Mouse (Mus musculus) bone marrow macrophage, adult 2 months (primary cell): ENCODE results near the gene Paip2b.

Experiments
- CTCF ChIP-seq: IDR thresholded peaks from 2 replicates; pipeline ENCODE4 v1.5.1; 2012; ENCODE audit warnings: low read depth, mild to moderate bottlenecking, low read length, moderate library complexity
- POLR2A ChIP-seq: IDR thresholded peaks from 2 replicates; pipeline ENCODE4 v1.6.1; 2012; ENCODE audit warnings: mild to moderate bottlenecking, low read depth, low read length, borderline replicate concordance

- TF ChIP-seq POLR2A, result no peak
- no peak for TF ChIP-seq CTCF
Measured at GRCm38 (mm10) chr6:83818996-83819395, 12.5 kb downstream of the Paip2b start.
